Mouse (Mus musculus) v-Abl transformed pro-B cells (cell line): ENCODE data around the gene Fam168a.

Source experiments
- in situ Hi-C, 2 experiments: fragments of 400-800 bp; cut with MboI; formaldehyde crosslinking; loops; one replicate each; pipeline ENCODE4 v1.15.1; 2025; ENCODE audit not compliant: unreplicated experiment in 2 of 2

Fam168a gene

DNA sequence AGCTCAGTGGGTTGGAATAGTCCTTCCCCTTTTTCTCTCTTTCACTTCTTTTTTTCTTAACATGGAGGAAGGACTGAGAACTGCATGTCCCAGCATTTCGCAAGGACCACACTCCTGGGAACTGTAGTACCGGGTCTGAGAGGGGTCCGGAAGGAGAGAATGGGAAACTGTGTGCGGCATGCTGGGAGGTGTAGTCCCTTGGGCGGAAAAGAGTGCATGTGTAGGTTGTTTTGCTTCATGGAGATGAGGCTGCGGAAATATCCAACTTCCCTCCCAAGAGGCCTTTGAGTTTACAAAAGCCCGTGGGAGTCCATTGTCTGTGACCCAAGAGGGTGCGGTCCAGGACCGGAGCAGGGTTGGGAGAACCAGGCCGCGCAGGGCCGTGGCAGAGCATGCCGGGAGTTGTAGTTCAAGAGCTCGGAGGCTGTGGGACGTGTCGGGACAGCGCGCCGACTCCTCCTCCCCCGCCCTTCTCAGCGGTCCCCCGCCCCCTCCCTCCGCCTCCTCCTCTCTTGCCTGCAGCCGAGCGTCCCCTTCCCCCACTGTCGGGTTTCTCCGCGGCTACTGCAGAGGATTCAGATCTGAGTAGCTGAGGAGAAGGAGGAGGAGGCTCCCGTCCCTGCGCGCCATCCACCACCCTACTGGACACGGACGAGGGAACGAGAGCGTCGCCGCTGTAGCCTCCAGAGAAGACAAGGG lies at the start of gene Fam168a:
Gene Fam168a (plus strand): TSS at position 493 of the 699 bp plus-strand sequence.
- in situ Hi-C loops, result no loop called here

DNA sequence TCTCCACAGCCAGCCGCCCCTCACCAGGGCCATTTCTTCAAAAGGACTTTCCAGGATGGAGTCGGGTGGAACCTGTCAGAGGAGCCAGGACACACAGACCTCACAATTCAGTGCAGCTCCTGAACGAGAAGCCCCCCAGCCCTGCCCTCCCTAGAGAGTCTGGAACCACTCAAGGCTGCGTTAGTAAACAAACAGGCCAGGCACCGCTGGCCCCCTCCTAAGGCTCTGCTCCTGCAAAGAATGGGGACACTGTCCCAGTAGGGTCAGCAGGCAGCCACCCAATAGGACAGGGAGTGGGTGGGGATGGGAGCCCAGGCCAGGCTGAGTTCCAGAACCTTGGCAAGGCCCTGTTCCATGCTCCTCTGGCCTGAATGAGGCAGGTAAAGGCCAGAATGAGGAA lies 49.7 kb upstream of the Fam168a start:
- in situ Hi-C loops, result no loop called here

DNA sequence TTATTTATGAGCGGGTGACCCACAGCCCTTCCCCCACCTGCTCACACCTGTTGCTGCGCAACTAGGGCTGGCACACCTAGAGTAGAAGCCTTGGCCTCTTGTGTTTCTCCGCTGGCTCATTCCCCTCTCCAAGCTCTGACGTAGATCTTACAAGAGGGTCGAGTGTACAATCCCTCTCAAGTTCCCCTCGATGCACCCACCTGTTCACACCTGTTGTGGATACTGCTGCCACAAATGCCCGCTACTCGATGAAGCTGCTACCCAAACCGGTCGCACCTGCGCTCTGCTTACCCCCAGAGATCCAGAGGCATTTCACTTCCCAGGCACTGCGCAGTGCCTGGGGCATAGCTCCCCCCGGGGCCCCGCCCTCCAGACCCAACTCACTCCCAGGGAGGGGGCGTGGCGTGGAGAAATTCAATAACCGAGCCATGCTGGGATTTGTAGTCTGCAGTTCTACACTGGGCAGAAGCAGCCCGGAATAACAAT lies 48.3 kb upstream of the Fam168a start:
- in situ Hi-C loops, result no loop called here

DNA sequence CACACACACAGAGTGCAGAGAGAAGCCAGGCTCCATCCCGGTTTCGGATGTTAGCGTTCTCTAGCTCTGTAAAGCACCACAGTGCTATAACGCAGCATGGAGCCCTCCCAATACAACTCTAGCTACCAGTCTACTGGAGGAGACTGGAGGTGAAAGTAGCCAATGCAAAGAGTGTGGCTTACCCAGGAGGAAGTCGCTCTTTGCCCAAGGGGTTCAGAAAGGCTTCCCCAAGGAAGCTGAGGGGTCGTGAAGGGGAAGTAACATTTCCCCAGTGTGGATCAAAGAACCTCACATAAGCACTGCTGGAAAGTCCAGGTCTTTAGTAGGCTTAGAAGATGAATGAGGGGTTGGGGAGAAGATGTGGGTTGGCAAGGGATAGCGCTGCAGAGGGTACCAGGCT lies 45.2 kb upstream of the Fam168a start:
- in situ Hi-C loops, result loop anchor here (5.0 to 10.0 kb wide), 5 partner anchors 136 to 379 kb away; no protein-coding TSS in a partner anchor

DNA sequence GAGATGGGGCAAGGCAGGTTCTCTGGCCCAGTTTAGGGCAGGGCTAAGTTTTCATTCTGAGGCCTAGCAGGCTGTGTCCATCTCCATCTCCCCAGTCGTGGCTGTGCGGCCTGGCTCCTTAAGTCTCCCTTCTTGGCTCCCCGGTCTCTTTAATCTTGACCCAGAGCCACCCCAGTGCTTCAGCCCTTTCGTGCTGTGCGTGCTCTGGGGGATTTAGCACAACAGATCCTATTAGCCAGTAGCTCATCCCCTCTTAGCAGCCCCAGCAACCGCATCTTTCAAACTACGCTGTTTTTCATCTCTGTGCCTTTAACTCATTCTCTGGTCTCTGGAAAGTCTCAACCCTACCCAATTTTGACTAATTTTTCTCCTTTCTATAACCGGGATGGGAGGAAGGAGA lies 44.2 kb upstream of the Fam168a start, which contains the start of gene Plekhb1:
Gene Plekhb1 (minus strand): TSS at position 184 of the 400 bp plus-strand sequence.
- in situ Hi-C loops, result loop anchor here (5.0 to 10.0 kb wide), 5 partner anchors 137 to 380 kb away; no protein-coding TSS in a partner anchor

DNA sequence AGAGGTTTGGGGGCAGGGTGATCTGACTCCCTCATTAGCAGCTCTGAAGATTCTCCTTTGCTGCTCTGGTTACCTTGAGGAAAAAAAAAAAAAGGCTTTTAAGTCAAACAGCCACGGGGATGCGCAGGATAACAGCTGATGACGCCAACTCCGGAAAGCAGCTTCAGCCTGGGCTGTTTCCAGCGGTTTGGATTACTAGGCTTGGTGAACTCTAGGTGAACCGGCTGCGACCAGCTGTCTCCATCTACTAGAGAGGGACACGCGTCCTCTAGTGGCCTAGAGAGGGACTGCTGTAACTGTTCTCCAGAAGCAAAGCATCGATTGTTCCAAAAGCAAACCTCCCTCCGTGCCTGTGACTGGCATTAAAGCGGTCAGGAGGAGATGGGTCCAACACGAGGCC lies 43.2 kb upstream of the Fam168a start:
- in situ Hi-C loops, result loop anchor here (5.0 to 10.0 kb wide), 5 partner anchors 138 to 381 kb away; no protein-coding TSS in a partner anchor

DNA sequence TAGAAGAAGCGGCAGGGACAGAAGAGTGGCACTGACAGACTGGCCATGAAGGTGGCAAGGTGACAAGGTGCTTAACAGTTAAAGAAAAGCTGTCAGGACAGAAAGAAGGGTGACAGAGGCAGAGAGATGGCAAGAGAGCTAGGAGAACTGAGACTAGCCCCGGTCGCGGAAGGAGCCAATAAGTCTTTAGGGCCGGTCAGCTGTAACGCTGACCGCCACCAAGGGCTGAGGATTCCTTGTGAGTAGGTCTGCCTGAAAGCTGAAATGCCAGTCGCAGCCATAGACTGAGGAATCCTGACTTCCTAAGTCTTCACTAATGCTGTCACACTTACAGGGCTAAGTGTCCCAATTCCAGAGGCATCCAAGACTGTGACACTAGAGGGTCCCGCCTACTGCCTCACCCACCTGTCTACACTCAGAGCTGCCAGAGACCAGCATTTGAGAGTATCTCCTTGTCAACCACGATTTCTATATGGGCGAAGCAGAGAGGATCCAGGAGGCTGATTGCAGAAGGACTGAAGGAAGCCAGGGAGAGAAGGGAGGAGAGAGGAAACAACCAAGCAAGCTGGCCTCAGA lies 42.6 kb upstream of the Fam168a start:
- in situ Hi-C loops, result loop anchor here (5.0 to 10.0 kb wide), 5 partner anchors 139 to 382 kb away; no protein-coding TSS in a partner anchor

DNA sequence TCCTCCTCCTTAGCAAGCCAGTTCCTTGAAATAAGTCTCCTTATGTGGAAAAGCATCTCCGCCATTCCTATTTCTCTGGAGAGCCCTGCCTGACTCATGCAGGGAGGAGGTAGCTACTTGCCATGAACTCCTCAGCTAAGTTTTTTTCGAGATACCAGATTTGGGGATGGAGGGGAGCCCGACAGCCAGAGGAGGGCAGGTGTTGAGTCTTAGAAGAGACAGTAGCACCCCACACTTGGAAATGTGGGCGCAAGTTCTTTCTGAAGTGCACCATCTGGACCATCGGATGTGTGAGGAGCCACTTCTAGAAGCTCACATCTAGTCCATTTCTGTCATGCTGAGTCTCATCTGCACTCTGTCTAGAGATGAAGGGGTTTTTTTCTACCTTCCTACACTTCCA lies 35.8 kb upstream of the Fam168a start:
- in situ Hi-C loops, result no loop called here

DNA sequence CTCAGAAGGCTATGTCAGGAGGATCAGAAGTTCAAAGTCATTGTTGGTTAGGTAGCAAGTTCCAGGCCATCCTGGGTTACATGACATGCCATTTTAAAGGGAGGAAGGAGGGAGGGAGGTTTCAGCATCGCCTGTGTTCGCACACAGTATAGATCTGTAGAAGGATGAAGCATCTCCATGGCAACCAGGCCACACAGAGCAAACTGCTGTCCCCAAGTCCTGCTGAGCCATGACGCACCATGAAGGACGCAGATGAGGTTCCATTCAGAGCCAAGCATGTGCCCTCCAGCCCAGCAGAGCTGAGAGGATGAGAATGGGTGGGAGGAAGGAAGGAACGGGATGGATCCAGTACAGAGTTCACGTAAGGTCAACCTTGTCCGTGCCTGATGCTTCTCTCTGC lies 33.0 kb upstream of the Fam168a start:
- in situ Hi-C loops, result no loop called here

DNA sequence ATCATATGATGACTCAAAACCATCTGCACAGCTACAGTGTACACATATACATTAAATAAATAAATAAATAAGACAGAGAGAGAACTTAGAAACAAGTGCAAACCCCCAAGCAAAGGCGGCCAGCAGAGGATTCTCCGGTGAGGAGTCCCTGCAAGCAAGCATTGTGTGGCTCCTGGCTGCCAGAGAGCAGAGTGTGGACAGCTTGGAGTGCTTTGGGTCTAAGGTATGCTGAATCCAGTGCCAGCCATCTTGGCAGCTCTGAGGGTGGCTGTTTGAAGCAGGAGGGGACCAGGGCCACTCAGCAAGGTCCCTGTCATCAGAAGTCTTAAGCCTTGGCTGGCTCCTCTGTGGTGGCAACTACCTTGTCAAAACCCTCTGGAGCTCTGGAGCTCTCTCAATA lies 31.5 kb upstream of the Fam168a start:
- in situ Hi-C loops, result no loop called here

DNA sequence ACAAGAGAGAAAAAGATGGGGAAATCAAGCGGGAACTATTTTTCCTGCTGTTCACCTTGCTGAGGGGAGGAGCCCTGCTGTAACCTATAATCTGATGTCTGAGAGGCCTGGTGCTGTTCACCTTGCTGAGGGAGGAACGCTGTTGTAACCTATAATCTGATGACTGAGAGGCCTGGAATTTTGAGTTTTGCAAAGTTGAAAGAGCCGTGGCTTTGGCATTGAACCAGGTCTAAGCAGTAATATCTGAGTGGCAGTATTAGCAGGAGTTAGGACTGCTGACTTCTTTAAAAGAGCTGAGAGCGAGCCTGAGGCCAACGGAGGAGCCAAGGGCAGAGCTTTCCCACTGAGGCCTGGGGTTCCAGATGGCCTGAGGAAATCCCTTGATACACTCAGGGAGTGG lies 28.4 kb upstream of the Fam168a start:
- in situ Hi-C loops, result no loop called here

DNA sequence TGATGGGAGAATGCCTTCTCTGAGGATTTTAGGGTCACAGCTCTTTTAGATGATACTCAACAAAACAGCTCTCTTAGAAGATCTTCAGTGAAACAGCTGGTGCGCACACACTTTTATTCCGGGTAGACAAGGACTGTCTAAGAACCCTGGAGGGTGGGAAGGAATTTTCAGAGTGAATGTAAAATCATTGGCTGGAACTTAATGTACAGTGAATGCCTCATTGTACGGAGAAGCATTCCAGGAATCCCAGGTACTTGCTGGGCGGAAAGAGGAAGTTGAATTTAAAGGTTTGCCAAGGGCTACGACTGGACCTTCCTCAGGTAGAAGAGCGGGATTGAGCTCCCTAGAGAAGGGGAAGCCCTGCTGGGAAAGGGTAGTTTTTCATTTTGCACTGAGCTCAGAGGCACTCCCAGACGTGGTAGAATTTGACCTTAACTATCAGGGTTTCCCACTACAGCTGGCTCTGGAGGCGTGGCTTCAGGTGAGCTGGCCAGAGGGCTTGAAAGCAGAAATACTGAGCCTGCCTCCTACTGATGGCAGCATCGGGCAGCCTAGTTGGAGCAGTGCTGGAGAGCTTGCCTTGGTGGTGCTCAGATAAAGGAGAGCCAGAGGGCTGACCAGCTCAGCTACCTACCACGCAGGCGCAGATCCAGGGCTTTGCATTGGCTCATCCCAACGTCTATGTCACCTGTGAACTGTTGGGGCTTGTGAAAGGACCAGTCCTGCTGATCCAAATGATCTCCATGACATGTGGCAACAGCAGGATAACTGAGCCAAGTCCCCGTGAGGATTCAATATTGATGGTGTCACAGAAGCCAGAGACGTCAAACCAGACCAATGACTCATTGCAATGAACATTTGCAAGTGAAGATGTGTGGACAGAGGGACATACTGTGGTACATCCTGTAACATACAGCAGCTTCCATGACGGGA lies 27.2 kb upstream of the Fam168a start:
- in situ Hi-C loops, result no loop called here

DNA sequence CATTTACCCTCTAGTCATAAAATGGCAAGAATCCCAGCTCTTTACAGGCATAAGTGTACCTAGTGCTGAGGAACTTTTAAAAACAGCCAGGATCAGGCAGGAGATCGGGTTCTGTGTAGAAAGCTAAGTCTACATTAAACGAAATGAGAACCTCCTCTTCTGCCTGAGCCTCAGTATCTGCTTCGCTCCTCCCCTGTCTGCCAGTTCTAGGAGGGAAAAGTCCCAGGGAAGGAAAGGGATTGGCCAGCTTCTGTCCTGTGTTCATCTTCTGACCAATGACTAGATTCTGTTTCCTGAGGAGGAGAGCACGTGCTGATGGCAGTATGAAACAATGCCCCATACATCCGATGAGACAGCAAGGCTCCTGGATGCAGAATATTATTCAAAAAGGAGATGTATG lies 25.3 kb upstream of the Fam168a start:
- in situ Hi-C loops, result no loop called here

DNA sequence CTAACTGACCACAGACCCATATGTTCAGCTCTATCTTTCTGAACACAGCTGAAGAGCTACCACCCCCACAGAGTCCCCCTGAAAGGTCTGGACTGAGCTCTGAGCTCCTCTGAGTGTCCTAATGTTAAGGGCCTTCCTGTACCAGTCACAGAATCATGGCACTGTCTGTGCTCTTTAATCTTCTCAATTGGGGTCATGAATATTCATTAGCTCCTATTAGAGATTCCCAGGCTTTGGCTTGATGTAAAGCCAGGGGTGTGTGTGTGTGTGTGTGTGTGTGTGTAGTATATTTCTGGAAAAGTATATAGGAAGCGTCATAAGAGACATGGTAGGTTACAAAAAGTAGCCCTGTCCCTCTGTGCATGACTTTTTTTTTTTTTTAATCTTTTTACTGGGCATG lies 23.2 kb upstream of the Fam168a start:
- in situ Hi-C loops, result no loop called here

DNA sequence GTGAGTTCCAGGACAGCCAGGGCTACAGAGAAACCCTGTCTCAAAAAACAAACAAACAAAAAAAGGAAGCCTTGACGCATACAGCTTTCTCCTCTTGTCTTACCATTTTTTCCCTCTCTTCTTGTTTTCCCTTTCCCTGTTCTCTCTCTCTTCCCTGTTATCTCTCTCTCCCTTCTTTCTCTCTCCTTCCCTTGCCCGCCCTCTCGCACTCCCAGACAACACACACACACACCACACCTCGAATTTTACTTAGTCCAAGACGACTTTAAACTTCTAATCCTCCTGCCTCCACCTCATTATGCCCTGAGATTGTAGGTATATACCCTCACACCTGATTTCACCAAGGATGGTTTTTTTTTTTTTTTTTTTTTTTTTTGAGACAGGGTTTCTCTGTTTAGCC lies 22.4 kb upstream of the Fam168a start:
- in situ Hi-C loops, result no loop called here

DNA sequence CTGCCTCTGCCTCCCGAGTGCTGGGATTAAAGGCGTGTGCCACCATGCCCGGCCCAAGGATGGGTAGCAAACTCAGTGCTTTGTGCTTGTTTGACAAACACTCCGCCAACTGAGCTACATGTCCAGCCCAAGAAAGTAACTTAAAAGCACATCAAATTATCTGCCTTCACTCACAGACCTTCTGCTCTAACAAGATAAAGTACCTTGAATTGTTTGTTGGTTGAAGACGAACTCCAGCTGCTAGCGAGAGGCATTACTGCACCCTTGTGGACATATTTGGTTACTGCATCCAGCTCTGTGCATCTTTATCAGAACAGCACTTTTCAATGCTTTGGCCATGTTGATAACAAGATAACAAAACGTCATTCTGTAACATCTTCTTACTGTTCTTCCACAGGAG lies 21.9 kb upstream of the Fam168a start:
- in situ Hi-C loops, result no loop called here

DNA sequence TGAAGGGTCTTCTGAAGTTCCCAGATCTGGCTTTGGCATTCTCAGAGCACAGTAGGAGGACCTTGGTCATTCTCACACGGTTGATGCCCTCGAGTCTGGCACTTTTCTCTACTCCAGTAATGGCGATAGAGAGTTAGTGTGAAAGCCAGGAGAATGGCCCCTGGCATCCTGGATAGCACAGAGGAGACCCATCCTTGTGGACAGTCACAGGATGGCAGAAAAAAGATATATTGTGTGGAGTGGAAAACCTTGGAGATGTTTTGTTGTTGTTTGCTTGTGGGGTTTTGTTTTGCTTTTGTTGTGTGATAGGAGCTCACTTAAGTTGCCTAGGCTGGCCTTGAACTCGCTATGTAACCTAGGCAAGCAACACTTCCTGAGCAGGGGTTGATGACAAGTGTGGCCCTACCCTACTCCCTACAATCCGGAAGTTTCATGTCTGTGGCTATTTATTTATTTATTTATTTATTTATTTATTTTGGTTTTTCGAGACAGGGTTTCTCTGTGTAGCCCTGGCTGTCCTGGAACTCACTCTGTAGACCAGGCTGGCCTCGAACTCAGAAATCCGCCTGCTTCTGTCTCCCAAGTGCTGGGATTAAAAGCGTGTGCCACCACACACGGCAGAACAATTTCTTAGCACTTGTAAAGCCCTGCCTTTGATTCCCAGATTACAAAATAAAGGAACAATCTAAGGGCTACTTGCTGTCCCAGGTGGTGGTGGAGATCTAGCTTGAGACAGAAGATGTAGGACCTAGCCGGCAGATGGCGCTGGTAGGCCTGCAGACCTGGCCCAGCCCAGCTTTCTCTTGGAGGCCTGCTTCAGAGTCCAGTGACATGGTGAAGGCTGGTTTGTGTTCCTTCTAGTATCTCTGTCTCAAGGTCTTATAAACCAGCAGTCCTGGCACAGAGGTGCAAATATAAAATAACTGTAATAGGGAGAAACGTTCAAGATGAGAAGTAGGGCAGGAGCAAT lies 21.1 kb upstream of the Fam168a start:
- in situ Hi-C loops, result loop anchor here (5.0 kb wide), 2 partner anchors 112 to 202 kb away; no protein-coding TSS in a partner anchor

DNA sequence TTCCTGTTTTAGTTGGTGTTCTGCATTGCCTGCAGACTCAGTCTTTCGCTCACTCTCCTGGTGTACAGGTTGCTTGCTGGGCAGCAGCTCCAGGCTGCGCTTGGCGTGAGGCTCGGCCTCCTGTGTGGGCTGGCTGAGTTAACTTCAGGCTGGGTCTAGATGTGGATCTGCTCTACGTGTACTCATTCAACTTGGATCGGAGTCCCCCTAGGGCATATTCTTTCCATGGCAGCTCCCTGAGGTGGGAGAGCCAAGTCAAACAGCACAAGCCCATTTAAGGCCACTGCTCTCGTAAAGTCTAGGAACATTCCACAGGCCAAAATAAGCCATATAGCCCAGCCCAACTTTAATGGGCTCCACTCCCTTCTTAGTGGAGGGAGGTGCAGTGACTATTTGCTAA lies 18.0 kb upstream of the Fam168a start:
- in situ Hi-C loops, result loop anchor here (5.0 kb wide), 2 partner anchors 109 to 199 kb away; no protein-coding TSS in a partner anchor

DNA sequence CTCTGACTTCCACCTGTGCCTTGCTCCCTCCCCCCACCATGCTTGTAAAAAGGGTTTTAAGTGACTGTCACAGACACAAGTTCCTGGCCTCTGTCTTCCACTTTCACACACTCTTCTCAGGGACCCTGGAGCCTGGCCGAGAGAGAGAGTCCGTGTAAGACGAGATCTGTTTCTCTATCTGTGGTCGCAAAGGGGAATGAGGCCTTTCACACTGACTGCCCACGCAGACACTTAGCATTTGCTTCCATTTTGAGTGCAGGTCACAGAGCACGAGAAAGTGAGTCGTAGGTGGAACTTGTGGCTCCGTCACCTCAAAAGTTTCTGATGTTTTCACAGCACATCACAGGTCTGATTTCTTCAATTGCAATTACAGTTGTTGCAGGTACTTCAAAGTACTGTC lies 13.2 kb upstream of the Fam168a start:
- in situ Hi-C loops, result no loop called here
